Mouse (Mus musculus) 3T3-L1 (cell line): ENCODE results near the gene AU040320.

ENCODE experiments used
- DNase-seq: peaks from one replicate; pipeline ENCODE4 v3.0.0-alpha.2; 2015; ENCODE audit warnings: low read depth, low spot score

The AU040320 gene

GRCm38 (mm10) chr4:126860268-126860986 is 107.1 kb downstream of the AU040320 start:
- no peak for DNase-seq

GRCm38 (mm10) chr4:126861514-126862266 is 108.3 kb downstream of the AU040320 start:
- peak; percentile 39 for DNase-seq

DNA sequence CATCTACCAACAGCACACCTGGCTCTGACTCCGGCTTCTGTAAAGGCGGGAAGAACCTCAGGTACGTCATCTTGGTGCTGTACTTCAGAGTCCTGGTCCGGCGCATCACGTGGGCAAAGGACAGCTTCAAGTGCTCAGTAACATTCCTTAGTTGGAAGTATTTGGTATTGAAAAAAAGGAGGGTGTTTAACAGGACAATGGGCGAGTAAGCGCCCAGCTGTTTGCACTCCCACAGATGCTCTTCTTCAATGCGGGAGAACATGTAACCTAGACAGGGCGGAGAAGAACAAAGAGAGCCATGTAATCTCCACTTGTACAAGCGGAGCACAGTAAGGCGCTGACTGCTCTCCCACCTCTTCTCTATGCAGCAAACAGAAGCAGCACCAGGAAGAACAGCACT is 115.4 kb downstream of the AU040320 start:
- DNase-seq, result no peak

DNA sequence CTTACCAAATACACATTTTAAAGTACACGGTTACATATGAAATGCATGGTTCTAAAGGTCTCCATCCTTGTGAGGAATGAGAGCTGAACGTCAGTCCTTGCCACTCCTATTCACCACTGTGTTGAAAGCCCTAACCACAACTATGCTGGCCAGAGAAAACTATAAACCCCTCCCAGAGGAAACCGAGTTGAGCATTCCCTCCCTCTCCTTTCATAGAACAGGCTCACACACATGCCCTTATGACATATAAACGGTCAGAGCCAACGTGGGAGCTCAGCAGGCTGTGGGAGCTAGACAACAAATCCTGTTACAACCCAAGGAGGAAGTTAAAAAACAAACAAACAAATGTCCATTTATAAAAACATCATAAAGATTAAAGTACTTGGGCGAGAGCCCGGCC is 119.4 kb downstream of the AU040320 start:
- DNase-seq, result peak; percentile 91

GRCm38 (mm10) chr4:126879560-126880275 is 126.4 kb downstream of the AU040320 start:
- no peak for DNase-seq

DNA sequence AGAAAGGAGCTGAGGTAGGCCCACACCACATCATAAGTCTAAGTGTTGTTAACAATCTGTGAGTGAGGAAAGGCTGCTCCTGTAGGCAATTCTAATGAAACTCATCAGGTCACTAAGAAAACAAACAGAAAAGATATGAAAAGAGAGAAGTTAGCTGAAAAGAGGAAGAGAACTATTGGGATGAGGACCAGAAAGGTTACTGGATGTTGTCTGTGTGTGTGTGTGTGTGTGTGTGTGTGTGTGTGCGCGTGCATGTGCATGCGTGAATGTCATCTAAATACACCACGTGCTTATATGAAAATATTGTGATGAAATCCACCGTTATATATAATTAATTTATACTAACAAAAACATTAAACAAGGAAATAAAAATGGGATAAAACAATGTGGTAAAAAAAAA is 130.3 kb downstream of the AU040320 start:
- DNase-seq, result no peak

GRCm38 (mm10) chr4:126885953-126886352 is 132.6 kb downstream of the AU040320 start:
- DNase-seq, result peak; percentile 43

- no peak for DNase-seq
These were observed 136.5 kb downstream of the AU040320 start for GRCm38 (mm10) chr4:126889879-126890278.
